Mouse (Mus musculus) 416B (cell line): ENCODE measurements around the gene Srsf11.

Experiments used
- DNase-seq: peaks from one replicate; pipeline ENCODE4 v3.0.0; 2011; ENCODE audit warnings: low read depth

Gene Srsf11

DNA sequence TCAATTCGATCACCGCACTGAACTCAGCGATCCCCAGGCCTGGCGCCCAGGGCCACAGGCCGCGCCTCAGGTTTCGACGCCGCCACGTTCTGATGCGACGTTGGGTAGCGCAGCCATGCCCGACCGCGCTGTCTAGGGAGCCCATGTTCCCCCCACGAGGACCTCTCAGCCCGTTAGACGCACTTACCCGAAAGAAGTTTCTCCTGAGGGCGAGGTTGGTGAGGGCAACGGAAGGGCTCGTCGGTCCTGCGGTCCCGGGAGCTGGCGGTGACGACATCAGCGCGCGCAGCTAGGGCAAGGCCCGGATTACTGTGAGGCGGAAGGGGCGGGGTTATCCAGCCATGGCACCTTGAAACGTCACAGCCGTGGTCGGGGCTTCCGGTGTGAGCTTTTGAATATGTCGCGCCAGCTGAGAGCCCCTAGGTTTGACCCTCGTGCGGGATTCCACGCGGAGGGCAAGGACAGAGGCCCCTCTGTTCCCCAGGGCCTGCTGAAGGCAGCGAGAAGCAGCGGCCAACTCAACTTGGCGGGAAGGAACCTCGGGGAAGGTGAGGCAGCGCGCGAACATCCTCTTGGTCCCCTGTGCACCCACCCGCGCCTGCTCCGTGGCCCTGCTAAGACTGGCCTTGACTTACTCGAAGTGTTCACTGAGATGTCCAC lies at the start of gene Srsf11, which contains the start of gene Lrrc40:
Srsf11 (minus strand) TSS at position 311 of the 660 bp plus-strand sequence.
Lrrc40 (plus strand) TSS at position 334 of the 660 bp plus-strand sequence.
- DNase-seq, result peak; percentile 95

DNA sequence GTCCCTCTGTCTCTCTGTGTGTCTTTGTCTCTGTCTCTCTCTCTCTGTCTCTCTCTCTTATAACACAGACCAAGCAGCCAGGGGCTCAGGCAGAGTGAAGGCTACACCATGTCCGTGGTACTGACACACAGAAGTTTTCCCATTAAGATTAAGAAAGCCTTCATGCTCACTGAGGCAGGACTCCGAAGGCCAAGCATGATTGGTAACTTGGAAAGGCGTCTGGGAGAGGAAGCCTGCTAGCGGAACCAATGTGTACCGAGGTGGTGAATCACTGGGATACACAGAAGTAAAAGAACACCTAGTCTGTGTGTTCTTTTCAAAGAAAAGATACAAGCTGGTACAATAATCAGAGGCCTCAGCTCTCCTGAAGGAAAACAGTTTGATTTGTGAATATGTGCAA lies 41.4 kb upstream of the Srsf11 start:
- no peak for DNase-seq

GRCm38 (mm10) chr3:158077380-158077772 lies 40.9 kb upstream of the Srsf11 start:
- no peak for DNase-seq

GRCm38 (mm10) chr3:158076685-158077379 lies 40.4 kb upstream of the Srsf11 start:
- peak; percentile 72 for DNase-seq

DNA sequence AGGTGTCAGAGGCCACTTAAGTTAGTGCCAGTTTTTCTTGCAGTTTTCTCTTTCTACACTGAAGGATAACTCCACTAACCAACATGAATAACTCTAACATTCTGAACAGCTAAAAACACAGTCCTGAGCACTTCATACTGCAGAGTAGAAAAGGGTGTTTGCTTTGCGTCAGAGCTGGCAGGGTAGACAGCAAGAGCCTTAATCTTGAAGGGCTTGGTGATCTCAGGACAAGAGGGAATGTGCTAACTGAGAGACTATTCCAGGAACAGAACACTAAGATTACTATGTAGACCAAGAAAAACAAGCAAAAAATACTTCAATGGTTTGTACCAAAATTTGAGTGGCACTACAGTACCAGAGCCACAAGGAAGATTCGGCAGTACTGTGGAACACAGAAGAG lies 38.6 kb upstream of the Srsf11 start:
- DNase-seq, result no peak

DNA sequence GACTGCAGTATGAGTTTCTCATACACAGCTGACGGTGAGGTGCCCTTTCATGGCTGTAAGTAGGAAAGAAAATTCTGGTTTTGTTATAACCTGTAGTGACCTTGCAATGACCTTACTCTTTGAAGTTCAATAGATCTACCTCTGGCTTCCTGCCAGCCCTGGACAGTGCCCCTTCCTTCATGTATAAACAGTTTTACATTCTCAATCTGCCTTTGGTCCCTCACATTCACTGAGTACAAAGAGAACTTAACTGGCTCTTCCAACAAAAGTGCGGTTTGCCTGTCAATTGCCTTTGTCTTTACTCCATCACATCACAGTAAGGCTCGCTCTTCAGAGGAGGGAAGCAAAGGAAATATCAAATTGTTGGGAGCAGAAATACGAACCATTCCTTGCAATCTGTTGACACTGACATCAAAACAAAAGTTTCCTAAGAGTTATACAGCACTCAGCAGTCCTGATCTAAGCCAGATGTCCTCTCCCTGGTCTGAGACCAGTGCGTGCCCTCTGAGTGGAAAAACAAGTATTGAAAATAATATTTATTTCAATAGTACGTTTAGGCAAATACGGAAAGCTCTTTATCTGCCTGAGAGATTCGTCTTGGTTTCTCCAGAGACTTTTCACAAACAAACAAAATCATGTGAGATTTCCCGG lies 32.3 kb upstream of the Srsf11 start:
- no peak for DNase-seq

DNA sequence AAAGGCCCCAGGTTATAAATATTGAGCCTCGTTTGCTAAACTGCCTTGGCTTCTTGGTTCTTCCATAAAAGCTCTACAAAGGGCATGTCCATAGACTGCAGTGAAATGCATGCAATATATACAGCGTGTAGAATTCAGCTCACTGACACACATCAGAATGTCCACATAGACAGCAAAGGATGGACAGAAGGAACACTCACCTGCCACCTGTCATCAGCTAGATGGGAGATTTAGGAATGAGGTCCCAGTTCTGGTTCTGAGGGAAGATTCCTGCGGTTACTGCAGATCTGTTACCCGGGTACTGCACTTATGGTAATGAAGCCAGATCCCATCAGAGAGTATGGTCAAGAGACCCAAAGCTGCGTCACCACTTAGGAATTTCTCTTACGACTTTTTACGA lies 31.5 kb upstream of the Srsf11 start:
- DNase-seq, result no peak

GRCm38 (mm10) chr3:158065256-158065655 lies 28.8 kb upstream of the Srsf11 start:
- DNase-seq, result no peak

GRCm38 (mm10) chr3:158061811-158062523 lies 25.5 kb upstream of the Srsf11 start:
- peak; percentile 85 for DNase-seq

- peak; percentile 3 for DNase-seq
Measured at GRCm38 (mm10) chr3:158060621-158061291, 24.3 kb upstream of the Srsf11 start.

GRCm38 (mm10) chr3:158049508-158049907 lies 13.1 kb upstream of the Srsf11 start:
- DNase-seq, result no peak

- DNase-seq, result no peak
Measured at GRCm38 (mm10) chr3:158040755-158041154, 4.3 kb upstream of the Srsf11 start.

DNA sequence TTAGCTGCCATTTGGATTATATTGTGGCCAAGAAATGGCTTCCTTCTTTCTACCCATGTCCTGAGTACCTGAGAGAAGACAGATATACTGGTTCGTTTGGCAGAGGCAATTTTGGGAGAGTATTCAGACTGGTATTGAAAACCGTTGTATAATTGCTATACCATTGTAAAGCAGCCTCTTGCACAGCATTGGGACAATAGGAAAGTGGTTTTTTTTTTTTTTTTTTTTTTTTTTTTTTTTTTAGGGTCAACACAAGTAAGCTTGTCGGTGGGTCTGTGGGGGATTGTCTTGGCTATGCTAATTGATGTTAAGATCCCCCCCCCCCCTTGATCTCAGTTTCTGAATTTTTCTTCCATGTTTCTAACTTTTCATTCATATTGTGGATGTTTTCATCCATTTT lies 1.7 kb upstream of the Srsf11 start:
- no peak for DNase-seq

DNA sequence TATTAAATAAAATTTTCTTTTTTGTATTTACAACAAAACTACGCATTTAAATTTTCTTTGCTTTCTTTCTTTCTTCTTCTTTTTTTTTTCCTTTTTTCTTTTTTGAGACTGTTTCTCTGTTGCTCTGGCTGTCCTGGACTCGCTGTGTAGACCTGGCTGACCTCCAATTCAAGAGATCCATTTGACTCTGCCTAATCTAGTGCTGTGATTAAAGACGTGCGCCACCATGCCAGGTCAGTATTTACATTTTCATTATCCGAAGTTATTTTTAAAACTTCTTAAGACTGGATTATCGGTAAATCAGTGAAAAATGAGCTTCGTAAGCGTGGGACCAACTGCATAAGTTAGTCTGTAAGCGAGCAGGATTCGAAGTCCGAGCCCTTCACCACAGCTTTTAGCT lies 573 bp downstream of the Srsf11 start:
- no peak for DNase-seq

- peak; percentile 39 for DNase-seq
Measured at GRCm38 (mm10) chr3:158032106-158032505, 4.3 kb downstream of the Srsf11 start.

DNA sequence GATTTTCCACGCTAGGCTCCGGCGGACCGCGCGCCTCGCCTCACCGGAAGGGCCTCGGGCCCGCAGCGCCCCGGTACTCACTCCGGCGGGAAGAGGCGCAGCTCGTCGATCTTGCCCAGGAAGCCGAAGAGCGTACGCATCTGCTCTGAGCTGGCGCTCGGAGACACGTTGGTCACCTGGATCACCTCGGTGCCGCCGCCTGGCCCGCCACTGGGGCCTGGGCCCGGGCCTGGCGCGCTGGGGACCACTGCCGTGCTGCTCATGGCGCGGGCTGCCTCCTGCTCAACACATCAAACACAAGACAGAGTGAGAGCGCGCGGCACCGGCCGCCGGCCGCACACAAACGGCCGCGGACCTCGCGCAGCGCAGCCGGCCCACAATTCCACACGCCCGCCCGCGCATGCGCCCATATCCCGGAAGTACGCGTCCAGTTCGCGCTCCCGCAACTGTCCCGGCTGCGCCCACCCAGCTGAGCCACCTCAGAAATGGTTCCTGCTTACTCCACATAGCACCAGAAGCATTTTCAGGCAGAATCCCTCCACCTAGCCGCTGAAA lies 5.0 kb downstream of the Srsf11 start:
- DNase-seq, result peak; percentile 87

DNA sequence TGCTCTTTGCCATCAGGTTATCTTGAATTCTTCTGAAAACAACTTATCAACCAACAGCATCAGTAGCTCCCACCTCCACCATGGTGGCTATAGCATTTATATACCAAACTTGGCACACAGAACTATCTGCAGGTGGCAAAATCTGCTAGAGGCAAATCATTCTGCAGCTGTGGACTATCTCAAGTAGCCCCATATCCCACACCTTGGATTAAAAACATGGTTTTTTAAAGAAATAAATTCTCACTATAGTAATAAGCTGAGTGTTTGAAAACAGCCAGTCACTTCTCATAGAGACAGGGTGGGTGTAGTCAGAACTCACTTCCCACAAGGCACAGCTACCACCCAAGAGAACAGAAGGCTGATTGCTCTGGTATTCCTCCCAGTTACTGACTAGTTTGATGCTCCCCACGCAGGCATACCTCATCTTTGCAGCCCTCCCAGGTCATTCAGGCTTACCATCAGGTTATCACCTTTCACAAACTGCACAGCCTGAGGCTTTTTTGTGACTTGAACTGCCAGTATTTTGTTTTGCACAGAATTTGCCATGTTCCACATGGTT lies 26.6 kb downstream of the Srsf11 start:
- no peak for DNase-seq

GRCm38 (mm10) chr3:158008647-158009046 lies 27.8 kb downstream of the Srsf11 start:
- DNase-seq, result no peak

GRCm38 (mm10) chr3:157998742-157999369 lies 37.6 kb downstream of the Srsf11 start:
- DNase-seq, result peak; percentile 42

- DNase-seq, result no peak
Measured at GRCm38 (mm10) chr3:157995726-157996125, 40.7 kb downstream of the Srsf11 start.

DNA sequence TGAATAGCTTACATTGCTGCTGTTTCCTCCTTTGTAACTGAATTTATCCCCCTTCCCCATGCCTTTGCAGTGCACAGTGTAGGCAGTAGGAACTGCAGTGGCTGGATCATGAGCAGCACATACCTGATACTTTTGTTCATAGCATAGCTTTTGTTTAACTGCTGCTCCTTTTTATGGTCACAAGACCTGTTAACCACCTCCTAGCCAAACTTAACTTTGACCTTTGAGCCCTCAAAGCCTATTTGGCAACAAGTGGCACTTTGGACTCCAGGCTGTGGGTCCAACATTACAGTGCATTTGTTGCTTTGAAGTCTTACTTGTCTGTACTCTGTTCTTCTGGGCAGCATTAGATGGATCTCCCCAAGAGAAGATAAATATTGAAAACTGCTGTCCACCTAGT lies 43.1 kb downstream of the Srsf11 start:
- no peak for DNase-seq
